Mouse (Mus musculus) T-helper 1 cell (primary cell): ENCODE results near the gene Lyzl6.
"Not testable (repeated sequence)": the region's sequence is repeated elsewhere in the genome, so short reads cannot be mapped to it uniquely, and the experiment has no call there.

ENCODE experiments used
- in situ Hi-C: fragments of 300-600 bp; cut with MboI, MseI; formaldehyde crosslinking; loops from one replicate; pipeline ENCODE4 v1.15.1; 2025; ENCODE audit warnings: high pct_unique_total_duplicates

Gene Lyzl6

DNA sequence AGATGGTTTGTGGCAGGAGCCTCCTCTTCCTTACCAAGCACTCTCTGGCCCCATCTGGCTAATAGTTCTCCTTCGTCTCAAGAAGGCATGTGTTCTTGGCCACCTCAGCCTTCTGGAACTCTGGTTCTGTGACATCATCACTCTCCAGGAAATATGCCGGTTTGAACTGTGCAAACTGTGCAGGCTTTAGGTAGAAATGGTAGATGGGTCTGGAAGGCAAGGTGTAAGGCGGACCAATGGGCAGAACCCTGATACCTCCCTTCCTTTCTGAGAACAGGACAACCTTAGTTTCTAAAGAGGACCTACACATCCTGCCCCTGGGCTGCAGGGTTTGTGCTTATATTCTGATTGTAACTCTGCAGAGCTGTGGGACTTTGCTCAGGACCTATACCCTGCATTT, at the start of gene Lyzl6:
Gene Lyzl6, minus strand, starts transcription at position 101 of the 400 bp plus-strand sequence.
- in situ Hi-C loops: no loop called here

DNA sequence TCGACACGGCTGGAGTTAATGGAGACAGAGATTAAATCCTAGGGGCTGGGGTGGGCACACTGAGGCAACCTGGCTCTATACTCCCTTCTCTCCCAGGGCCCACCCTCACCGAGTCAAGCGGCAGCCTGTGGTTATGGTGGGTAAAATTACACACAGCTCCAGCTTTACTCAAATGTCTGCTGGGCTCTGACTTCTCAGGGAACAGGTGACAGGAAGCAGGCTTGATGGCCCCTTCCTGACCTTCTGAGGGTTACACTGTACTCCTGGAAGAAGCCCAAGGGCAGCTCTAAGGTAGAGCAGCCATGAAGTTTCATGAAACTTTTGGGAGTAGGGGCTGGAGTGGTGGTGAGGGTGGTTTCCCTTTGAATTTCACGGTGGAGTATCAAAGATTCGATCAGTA, 48.0 kb upstream of the Lyzl6 start:
- in situ Hi-C loops: no loop called here

DNA sequence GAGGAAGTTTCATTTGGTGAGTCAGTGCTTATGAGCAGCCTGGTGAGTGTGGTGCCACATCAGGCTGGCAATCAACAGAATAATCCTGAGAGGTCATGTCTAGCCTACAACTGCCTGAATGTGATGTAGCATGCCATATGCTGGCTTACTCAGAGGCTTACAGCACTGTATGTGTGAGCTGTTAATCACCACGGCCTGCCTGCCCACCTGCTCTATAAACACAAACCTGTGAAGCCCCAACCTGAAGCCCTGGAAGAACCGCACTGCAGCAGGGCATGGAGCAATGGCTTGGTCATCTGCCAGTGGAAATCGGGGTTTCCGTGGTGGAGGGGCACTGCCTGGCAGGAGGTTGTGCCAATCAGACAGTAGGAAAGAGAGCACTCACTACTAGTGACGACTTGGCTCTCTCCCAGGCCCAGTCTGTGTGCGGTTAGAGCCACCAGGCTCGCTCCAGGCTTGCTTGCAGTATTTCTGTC, 46.6 kb upstream of the Lyzl6 start:
- in situ Hi-C loops: no loop called here

DNA sequence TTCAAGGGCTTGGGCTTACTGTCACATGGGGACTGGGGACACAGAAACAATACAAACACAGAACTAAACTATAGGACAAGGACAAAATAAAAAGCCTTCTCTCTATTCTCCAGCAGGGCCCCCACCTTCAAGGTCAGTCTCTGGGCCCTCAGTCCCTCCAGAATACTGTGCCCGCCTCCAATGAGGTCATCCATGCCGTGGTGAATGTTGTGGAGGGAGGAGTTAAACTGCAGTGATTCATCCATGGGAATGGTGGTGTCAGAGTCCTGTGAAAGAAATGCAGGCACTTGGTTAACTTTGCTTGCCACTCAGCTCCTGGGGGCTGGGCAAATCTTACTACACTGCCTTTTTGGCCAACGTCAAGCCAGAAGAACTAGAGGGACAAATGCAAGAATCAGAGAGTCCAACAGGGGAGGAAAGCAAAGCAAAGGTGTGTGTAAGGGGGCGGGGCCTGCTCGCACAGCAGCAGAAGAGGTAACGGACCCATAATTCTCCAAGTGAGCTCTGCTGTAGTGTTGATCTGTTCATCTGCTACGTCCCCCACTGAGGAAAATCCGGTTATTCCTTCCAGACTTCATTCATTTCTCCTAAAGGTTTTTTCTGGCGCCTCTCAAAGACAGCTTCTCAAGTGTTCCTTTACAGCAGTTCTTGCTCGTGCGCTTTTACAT, 45.1 kb upstream of the Lyzl6 start:
- in situ Hi-C loops: loop anchor here (5.0 kb wide), 1 partner anchor 986 kb away; the partner anchor contains the start of gene Ccdc43

DNA sequence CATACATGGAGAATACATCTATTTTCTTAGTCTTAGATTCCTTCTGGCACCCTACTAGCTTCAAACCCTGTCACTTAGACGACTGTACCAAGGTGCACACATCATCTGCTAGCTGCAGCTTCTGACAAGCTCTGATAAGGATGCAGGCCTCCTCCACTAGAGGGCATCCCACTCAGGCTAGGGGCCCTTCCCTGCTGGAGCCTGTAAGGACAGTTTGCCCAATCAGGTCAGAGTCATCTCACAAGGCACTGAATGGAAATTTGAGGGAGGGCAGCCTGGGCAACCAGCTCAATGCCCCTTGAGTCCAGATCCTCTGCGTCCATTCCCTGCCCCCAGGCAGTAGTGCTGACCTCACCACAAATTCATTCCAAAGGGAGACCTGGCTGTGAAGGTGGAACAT, 38.4 kb upstream of the Lyzl6 start:
- in situ Hi-C loops: not testable (repeated sequence)

DNA sequence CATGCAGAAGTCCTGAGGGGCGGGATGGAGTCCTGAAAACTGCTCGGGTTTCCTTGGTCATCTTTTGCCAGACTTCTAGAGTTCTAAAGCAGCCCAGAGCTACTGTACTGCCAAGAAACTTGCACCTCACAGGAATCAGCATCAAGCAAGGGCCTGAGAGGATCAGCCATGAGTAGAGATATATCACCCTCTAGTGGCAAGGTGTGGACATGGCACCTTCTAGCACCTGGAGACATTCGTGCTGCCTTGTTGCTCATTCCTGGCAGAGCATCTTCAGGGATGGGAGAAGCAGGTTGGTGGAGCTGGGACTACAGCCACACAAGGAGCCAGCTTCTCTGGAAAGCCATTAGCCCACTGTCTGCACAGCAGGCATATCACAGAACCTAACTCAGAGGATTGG, 36.9 kb upstream of the Lyzl6 start:
- in situ Hi-C loops: no loop called here

DNA sequence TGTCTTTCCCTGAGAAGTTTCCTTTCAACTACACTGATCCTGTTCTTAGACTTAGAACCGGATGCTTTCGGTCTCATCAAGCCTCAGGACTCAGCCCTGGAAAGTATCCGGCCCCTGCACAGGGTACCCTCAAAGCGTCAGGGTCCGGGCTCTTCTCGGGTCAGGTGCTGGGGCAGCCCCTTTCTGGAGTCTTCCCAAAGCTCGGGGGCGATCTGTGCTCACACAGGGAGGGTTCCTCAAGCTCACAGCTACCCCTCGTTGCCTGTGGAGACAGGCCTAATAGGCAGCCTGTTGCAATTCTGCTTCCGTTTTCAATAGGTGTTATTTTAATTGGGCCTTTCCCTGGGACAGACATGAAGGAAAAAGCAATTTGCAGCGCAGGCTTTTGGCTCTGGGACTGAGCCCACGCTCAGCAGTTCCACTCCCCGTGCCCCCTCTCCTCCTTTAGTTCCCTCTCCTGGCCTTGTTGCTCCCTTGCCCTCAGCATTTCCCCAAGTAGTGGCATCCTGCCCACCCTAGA, 28.3 kb upstream of the Lyzl6 start:
- in situ Hi-C loops: no loop called here

DNA sequence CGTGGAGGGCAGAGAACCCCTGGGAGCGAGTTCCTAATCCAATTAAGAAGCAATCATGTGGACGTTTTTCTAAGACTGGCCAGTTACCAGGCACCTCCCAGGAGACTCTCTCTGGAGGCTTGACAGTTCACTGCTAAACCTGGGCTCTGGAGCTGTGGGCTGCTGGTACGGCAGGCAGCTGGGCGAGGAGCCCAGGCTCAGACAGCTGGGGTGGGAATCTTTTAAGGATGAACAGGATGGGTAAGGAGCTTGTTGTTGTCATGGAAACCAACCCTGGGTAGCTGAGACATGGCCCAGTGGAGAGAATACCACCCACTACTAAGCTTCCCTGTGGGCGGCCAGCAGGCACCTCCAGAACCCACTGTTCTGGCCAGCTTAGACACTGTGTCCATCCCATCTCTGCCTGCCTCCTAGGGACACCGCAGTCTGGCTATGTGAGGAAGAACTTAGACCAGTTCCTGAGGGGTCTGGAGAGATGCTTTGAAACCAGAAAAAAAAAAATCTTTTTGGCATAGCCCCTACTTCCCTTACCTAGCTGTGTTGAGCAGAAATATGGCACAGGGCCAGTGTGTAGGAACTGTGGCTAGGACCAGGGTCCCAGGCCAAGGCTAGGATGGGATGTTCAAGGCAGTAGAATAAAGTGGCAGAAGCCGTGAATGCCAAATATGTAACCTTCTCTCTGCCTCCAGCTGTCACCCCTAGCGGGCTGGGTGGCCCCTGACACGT, 27.7 kb upstream of the Lyzl6 start:
- in situ Hi-C loops: no loop called here

DNA sequence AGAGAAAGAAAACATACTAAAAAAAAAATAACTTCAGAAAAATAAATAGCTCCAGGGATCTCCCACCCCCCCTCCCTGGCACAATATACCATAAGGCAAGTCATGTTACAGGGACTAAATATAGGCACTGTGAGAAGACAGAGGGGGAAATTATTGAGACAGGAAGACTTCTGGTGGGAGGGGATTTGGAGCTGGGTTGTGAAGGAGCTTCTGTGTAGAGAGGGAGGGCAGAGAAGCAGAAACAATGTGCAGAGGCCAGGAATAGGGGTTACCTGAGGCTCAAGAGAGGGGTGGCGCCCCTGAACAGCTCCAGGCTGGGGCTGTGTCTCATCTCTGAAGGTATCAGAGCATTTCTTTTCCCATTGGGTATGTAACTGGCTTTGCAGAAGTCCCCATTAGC, 27.0 kb upstream of the Lyzl6 start:
- in situ Hi-C loops: no loop called here

DNA sequence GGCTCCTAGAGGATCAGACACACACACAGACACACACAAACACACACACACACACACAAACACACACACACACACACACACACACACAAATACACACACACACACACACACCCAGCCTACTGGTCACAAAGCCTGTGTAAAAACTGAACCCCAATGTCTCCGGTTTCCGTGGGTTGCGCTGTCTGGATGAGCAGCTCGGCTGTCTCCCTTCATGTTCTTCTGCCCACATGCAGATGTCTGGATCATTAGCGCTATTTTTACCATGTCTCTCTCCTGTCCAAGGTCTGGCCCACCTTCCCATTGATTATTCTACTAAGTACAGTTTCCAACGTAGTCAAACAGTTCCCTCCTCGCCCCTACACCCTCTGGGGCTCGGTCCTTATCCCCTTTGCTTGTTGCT, 24.4 kb upstream of the Lyzl6 start:
- in situ Hi-C loops: no loop called here

DNA sequence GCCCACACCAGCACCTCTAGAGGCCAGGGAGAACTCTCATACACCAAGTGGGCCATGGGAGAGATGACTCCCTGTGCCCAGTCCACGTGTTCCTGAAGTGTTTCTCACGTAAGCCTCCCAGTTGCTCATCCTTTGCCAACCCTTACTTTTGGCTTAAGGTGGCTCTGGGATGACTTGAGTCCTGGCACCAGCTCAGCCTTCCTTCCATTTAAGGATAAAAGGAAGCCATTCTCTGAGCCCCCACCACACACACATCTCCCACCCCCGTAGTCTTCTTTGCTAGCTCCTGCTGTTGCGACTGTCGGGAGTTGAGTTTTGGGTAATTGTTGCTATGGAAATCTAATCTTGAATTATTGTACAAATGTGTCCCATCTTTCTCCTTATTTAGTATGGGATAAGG, 23.9 kb upstream of the Lyzl6 start:
- in situ Hi-C loops: no loop called here

DNA sequence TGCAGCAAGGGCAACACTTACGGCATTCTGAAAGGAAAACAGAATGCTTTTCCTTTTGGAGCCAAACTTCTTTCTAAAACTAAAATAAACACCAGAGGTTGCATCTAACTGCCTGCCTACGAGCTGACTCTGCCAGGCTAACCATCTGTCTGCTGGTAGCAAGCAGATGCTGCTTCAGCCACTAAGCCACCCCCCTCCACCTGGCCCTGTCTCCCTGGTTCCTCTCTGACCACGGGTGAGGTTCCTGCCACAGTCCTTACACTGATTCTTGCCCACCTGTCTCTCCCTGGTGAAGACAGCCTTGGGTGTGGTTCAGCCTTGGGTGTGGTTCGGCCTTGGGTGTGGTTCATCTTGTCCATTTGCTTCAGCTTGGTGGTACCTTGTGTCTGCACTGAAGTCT, 23.2 kb upstream of the Lyzl6 start:
- in situ Hi-C loops: no loop called here

DNA sequence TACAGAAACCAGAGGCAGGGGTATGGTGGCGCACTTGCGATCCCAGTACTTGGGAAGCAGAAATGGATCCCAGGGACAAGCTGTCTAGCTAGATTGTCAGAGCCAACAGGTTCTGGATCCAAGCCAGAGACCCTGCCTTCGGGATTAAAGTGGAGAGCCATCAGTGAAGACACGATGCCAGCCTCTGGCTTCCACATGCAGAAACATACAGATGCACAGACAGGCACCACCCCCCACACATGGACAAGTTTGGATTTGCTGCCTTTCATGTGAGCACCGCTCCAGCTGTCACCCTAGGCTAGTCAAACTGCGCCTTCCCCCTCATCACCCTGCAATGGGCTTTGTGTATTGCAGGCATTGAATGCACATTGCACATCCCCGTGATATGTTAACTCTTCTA, 19.5 kb upstream of the Lyzl6 start:
- in situ Hi-C loops: no loop called here

DNA sequence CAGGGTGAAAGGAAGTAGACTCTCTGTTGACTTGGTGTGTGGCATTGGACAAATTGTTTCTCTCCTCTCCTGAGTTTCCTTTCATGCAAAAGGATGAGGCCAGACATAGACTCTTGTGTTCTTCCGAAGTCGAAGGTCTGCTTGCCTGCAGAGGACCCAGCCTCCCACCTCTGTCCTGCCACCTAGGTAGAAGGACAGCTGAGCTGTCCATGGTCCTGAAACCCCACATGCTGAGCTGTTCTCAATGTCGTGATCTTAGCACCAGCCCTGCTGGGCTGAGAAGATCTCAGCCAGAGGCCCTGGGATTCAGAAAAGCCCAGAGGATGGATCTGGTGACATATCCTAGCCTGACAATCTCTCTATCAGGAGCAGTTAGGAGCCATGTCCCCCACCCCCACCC, 17.8 kb upstream of the Lyzl6 start:
- in situ Hi-C loops: no loop called here

DNA sequence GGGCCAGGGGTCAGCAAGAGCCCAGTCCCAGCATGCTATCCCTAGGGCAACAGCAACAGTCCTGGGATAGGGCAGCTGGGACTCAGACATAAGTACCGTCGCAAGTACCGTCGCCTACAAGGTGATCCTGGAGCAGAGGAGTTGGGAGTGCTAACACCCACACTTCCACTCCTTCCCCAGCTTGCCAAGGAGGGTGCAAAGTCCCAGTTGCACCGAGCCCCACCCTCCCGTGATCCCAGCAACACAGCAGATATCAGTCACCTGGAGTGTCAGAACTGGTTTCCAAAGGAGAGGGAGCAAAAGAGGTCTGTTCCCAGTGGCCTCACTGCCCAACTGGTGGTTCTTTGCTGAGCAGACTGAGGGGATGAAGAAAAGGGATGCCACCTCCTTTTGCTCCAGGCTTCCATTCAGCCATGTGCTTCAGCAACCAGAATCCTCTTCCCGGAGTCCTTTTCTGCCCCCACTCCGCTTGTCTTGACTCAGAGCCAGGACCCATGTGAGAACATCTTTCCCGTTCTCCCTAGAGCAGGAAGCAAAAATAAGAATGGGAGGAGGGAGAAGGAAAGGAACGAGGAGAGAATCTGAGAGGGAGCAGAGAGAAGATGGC, 14.8 kb upstream of the Lyzl6 start:
- in situ Hi-C loops: loop anchor here (5.0 kb wide), 1 partner anchor 84 kb away; no protein-coding TSS in a partner anchor

DNA sequence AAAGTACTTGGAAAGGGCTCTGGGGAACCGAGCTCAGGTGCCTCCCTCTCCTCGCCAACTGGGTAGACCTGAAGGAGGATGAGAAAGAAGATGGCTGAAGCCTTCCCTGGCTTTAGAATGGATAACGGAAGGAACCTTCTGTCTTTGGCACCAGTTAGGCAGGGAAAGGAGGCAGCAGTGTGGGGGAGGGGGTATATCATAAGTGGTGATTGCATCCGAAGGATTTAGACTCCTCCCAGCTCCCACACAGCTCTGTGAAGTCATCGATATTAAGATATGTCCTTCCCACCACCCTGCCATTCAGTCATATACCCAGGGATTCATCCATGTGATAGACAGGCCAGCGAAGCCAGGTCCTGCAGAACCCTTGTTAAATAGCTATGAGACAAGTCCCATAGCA, 12.7 kb upstream of the Lyzl6 start:
- in situ Hi-C loops: loop anchor here (5.0 kb wide), 1 partner anchor 86 kb away; no protein-coding TSS in a partner anchor

DNA sequence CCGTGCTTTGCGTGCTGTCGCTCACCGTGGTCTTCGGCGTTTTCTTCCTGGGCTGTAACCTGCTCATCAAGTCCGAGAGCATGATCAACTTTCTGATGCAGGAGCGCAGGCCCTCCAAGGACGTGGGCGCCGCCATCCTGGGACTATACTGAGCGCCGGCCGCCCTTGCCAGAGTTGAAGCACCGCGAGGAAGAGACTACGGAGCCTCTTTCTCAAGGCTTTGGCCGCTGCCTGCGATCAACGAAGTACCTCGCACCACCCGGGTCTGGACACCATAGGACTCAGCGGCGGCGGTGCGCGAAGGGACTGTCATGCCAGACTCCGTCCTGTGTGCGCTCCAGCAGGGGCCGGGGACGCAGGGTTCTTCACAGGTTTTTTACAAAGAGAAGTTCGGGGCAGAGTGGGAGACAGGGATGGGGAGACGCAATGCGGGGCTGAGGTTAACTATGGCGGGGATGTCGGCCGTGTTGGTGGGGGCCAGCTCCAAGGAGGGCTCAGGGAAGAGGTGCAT, 11.3 kb upstream of the Lyzl6 start:
- in situ Hi-C loops: loop anchor here (5.0 kb wide), 1 partner anchor 87 kb away; no protein-coding TSS in a partner anchor

DNA sequence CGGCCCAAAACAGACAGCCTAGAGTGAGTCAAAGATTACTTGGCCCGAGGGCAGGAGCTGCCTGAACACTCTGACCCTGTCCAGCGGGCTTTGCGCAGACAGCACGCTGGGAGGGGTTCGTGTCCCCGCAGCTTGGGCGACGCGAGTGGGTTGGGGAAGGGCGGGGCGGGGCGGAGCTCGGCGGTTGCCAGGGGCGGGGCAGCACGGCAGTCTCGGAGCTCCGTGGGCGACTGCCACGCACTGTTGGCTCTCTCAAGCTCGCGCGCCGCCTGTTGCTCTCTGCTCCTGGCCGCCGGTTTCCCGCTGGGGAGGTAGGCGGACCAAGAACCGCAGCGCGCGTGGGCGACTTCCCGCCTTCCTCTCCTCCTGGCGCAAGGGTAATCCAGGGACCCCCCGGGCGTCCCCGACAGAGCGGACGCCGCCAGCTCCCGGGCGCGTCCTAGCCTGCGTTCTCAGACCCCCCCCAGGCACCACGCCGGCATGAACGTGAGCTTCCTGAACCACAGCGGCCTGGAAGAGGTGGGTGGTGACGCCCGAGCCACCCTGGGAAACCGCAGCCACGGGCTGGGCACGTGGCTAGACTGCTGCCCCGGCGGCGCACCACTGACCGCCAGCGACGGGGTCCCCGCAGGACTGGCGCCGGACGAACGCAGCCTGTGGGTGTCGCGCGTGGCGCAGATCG, 10.8 kb upstream of the Lyzl6 start, which contains the start of gene Rprml:
Gene Rprml, plus strand, starts transcription at position 270 of the 682 bp plus-strand sequence.
- in situ Hi-C loops: no loop called here

DNA sequence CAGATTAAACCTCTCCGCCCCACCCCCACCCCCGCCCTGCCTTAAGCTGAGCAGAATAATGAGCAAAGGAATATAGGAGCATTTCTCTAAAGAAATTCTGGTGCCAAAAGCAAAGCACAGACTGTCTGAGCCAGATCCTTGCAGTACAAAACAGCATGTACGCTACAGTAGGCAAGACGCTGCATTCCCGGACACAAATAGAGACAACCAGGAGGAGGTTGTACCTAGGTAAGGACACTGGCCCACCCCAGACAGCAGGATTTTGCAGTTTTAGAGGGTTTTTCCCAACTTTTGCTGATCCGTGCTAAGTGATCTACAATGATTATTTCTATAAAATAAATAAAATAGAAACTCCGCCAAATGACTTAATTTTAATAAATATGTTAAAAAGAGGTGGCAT, 10.0 kb upstream of the Lyzl6 start:
- in situ Hi-C loops: no loop called here

DNA sequence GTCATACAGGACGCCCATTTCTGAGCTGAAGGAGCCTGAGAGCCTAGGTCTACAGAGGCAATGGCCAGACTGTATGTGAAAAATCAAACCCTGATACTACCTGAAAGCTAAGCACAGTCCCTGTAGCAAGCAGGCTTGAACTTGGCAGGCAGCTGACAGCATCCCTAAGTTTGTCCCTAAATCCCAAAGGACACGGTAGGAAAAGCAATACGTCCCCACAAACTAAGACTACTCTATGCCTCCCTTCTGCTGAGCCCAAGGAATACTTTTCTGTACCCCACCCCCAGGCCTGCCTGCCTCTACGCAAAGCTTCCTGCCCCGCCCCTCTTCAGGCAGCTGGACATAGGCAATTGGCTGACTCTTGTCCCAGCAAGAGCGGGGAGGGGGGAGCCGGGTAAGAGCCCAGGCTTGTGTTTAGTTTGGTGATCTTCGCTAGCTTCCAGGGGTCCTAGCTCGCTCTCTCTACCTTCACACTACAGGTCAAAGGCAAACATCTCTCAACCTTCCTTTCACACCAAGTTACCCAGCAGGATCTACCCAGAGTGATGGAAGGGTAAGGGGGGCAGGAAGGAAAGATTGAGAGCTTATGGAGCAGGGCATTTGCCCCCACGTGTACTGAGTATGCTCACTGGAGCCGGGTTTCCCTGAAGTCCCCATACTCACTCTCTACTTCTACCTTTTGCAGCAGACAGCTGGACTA, 9.4 kb upstream of the Lyzl6 start:
- in situ Hi-C loops: no loop called here

DNA sequence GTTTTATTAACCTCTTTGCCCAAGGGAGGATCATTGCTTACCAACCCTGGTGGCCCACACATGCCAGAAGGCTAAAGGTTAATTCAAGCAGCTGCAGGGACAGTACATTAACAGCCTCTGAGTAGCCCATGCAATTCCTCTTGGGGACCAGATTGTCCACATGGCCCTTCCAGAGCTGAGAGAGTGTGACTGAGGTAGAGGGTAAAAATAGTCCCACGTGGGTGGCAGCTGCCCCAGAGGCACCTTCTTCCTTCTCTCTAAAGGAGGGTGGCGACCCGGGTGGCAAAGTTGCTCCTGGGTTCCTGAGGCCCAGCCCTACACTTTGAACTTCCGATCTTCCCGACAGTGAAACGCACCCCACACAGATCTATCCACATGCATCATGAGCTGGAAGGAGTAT, 7.6 kb upstream of the Lyzl6 start:
- in situ Hi-C loops: no loop called here
